In genomic region chr4:62256931-62257330, GRCm38 (mm10) we compare ENCODE assay signal across 9 mouse cellular contexts. TPM values are rescaled to one million over a fixed set of nuclear protein-coding genes. Genes with fewer than 3 reads are reported as not detected.
DNase-seq lines count a peak whose midpoint lies in the region; TF ChIP-seq lines count a peak whose summit lies in the region.
"Had no signal": no experiment of that assay in that cellular context is flagged by ENCODE, and none has a peak within 500 bp of the region (broad histone marks: within the 10 kb centered on the region; RNA-seq: fewer than 3 reads in every experiment).

No protein-coding gene starts in this region.

- peak; percentile 48 for DNase-seq in kidney, adult 18-20 months
- no peak for DNase-seq in kidney, adult 11 months
- peak; percentile 78 for DNase-seq in ES-CJ7 (ENCODE audit: low read depth, low spot score)
- peak; percentile 13 for DNase-seq in c-Kit-positive CD71-positive TER-119-positive erythroid progenitor cells, embryonic 14.5 days (ENCODE audit: low spot score)
- peak; percentile 52 for DNase-seq in lung, postnatal 10 days
- no peak for DNase-seq in left cerebral cortex, adult 2 months (ENCODE audit: extremely low spot score in 1 of 2, low spot score in 2 of 2)
- no peak for DNase-seq in right cerebral cortex, postnatal 36 days (ENCODE audit: low spot score in 2 of 2)
- no peak for DNase-seq in right cerebral cortex, postnatal 14 days

- intact Hi-C loops in left cerebral cortex, adult 2 months (cut with DNase I), result no loop called here

- H3K4me3 ChIP-seq in left cerebral cortex, adult 2 months, result no peak overlapping the region

- TF ChIP-seq CTCF in left cerebral cortex, adult 2 months (IDR thresholded peaks at IDR 0.05), result no peak

- H3K27ac ChIP-seq in left cerebral cortex, adult 2 months, result no peak overlapping the region

RNA-seq across cellular contexts. Expression of gene Slc31a2, which starts 5.4 kb away (rescaled TPM):
- total RNA-seq in left cerebral cortex, adult 2 months (2021), result 1 to 10 TPM; 8.0 to 8.4 TPM

RNA-seq across cellular contexts. Expression of gene Zfp37, which starts 26.1 kb away (rescaled TPM):
- 10 to 100 TPM; 20.6 TPM for total RNA-seq in left cerebral cortex, adult 2 months (2021)
- total RNA-seq: neutrophil, adult 5-6 weeks had no signal

Comparison
In these comparisons a context has a peak if more than half of its experiments do, and no peak if none do; other contexts are left out.
1. DNase-seq: peak in kidney, adult 18-20 months (single experiment), ES-CJ7 (single experiment), c-Kit-positive CD71-positive TER-119-positive erythroid progenitor cells, embryonic 14.5 days (single experiment) and lung, postnatal 10 days (single experiment); none in kidney, adult 11 months (single experiment), left cerebral cortex, adult 2 months (0 of 2), right cerebral cortex, postnatal 36 days (0 of 2) and right cerebral cortex, postnatal 14 days (single experiment).